Mouse (Mus musculus) CH12.LX (cell line): ENCODE data around the gene Tnfsf13b. TPM values are rescaled to one million over a fixed set of nuclear protein-coding genes. Genes with fewer than 3 reads are reported as not detected.

Experiments used
- DNase-seq: peaks from one replicate; pipeline ENCODE4 v3.0.0-alpha.2; 2013; ENCODE audit errors: extremely low read depth
- H3K27ac ChIP-seq: 2 replicates; pipeline ENCODE4 v1.5.1; 2012; ENCODE audit warnings: low read depth, mild to moderate bottlenecking, control low read depth, moderate library complexity; ENCODE audit not compliant: insufficient read depth
- H3K27me3 ChIP-seq: replicated peaks from 2 replicates; pipeline ENCODE3; 2012; ENCODE audit warnings: inconsistent platforms
- H3K36me3 ChIP-seq, 2 experiments: replicated peaks in 1 of 2; 2 replicates each; pipeline versions ENCODE3 to v1.6.1; 2012; ENCODE audit warnings: inconsistent platforms in 1 of 2, low read length in 1 of 2, mild to moderate bottlenecking in 1 of 2, mixed read lengths in 1 of 2, moderate library complexity in 1 of 2; ENCODE audit not compliant: control insufficient read depth in 1 of 2, insufficient read depth in 1 of 2
- H3K4me1 ChIP-seq, 2 experiments: 2 replicates each; pipeline ENCODE4 v1.6.1; 2012; ENCODE audit warnings: inconsistent platforms in 1 of 2, moderate library complexity in 1 of 2; ENCODE audit not compliant: insufficient read depth in 2 of 2, control insufficient read depth in 1 of 2
- H3K4me2 ChIP-seq: 2 replicates; pipeline ENCODE4 v1.6.1; 2012; ENCODE audit warnings: low read depth, mild to moderate bottlenecking, control low read depth; ENCODE audit not compliant: poor library complexity, insufficient read depth, severe bottlenecking
- H3K4me3 ChIP-seq, 3 experiments: fragments of 150-350 bp in 1 of 3; sonication (generic) in 1 of 3; replicated peaks in 1 of 3; 2 replicates each; pipeline versions ENCODE3 to v1.5.1; 2011 to 2012; ENCODE audit warnings: low read depth in 2 of 3, low read length in 2 of 3, mild to moderate bottlenecking in 2 of 3, moderate library complexity in 2 of 3, control low read depth in 1 of 3, improper control_type of control experiment in 1 of 3, inconsistent platforms in 1 of 3, mixed read lengths in 1 of 3; ENCODE audit not compliant: poor library complexity in 1 of 3
- H3K79me2 ChIP-seq: replicated peaks from 2 replicates; pipeline ENCODE4 v1.6.1; 2012; ENCODE audit warnings: mild to moderate bottlenecking, moderate library complexity; ENCODE audit not compliant: control insufficient read depth, poor library complexity, insufficient read depth, severe bottlenecking; ENCODE audit errors: extremely low read depth
- H3K9ac ChIP-seq: 2 replicates; pipeline ENCODE4 v1.6.1; 2012; ENCODE audit warnings: low read depth, mild to moderate bottlenecking, control low read depth, moderate library complexity; ENCODE audit not compliant: insufficient read depth
- H3K9me3 ChIP-seq: replicated peaks from 2 replicates; pipeline ENCODE3; 2012; ENCODE audit warnings: low read length, inconsistent platforms, mixed read lengths
- BHLHE40 ChIP-seq: IDR thresholded peaks from 2 replicates; pipeline ENCODE4 v1.6.1; 2011; ENCODE audit warnings: mild to moderate bottlenecking, low read depth, low read length, improper control_type of control experiment
- CHD2 ChIP-seq: IDR thresholded peaks from 2 replicates; pipeline ENCODE4 v1.6.1; 2011; ENCODE audit warnings: low read length, improper control_type of control experiment
- CTCF ChIP-seq, 2 experiments: IDR thresholded peaks in 1 of 2; conservative IDR thresholded peaks in 1 of 2; 2 replicates each; pipeline ENCODE4 v1.5.1; 2011 to 2012; ENCODE audit warnings: low read depth in 2 of 2, low read length in 2 of 2, improper control_type of control experiment in 1 of 2, inconsistent platforms in 1 of 2, mild to moderate bottlenecking in 1 of 2, moderate library complexity in 1 of 2
- E2F4 ChIP-seq: IDR thresholded peaks from 2 replicates; pipeline ENCODE4 v1.6.1; 2011; ENCODE audit warnings: low read depth, low read length, improper control_type of control experiment; ENCODE audit not compliant: insufficient replicate concordance
- ELF1 ChIP-seq: IDR thresholded peaks from 2 replicates; pipeline ENCODE4 v1.6.1; 2014; ENCODE audit warnings: low read depth, mild to moderate bottlenecking, inconsistent platforms, low read length, improper control_type of control experiment
- IRF4 ChIP-seq: IDR thresholded peaks from 2 replicates; pipeline ENCODE4 v1.6.1; 2014; ENCODE audit warnings: low read depth, mild to moderate bottlenecking, inconsistent platforms, low read length, improper control_type of control experiment
- MAFK ChIP-seq: IDR thresholded peaks from 2 replicates; pipeline ENCODE4 v1.6.1; 2011; ENCODE audit warnings: low read length, improper control_type of control experiment; ENCODE audit not compliant: insufficient replicate concordance
- MAX ChIP-seq: IDR thresholded peaks from 2 replicates; pipeline ENCODE4 v1.6.1; 2011; ENCODE audit warnings: low read length, improper control_type of control experiment
- MXI1 ChIP-seq: IDR thresholded peaks from 2 replicates; pipeline ENCODE4 v1.6.1; 2011; ENCODE audit warnings: mild to moderate bottlenecking, low read depth, low read length, improper control_type of control experiment
- MYC ChIP-seq: IDR thresholded peaks from 2 replicates; pipeline ENCODE4 v1.6.1; 2011; ENCODE audit warnings: low read depth, mild to moderate bottlenecking, improper control_type of control experiment, low read length
- NELFE ChIP-seq: IDR thresholded peaks from 2 replicates; pipeline ENCODE4 v1.6.1; 2011; ENCODE audit warnings: low read depth, low read length, improper control_type of control experiment
- PAX5 ChIP-seq: IDR thresholded peaks from 2 replicates; pipeline ENCODE4 v1.6.1; 2012; ENCODE audit warnings: low read length, inconsistent platforms, mixed read lengths
- POLR2A ChIP-seq: IDR thresholded peaks from 2 replicates; pipeline ENCODE4 v1.6.1; 2011; ENCODE audit warnings: low read depth, mild to moderate bottlenecking, improper control_type of control experiment, low read length
- RAD21 ChIP-seq: IDR thresholded peaks from 2 replicates; pipeline ENCODE4 v1.6.1; 2011; ENCODE audit warnings: low read depth, mild to moderate bottlenecking, low read length, improper control_type of control experiment, moderate library complexity
- SIN3A ChIP-seq: IDR thresholded peaks from 2 replicates; pipeline ENCODE4 v1.6.1; 2012; ENCODE audit warnings: low read length, improper control_type of control experiment, inconsistent platforms
- SMC3 ChIP-seq: IDR thresholded peaks from 2 replicates; pipeline ENCODE4 v1.6.1; 2011; ENCODE audit warnings: low read depth, low read length, improper control_type of control experiment
- TBP ChIP-seq: conservative IDR thresholded peaks from 2 replicates; pipeline ENCODE4 v1.6.1; 2011; ENCODE audit warnings: low read depth, low read length, improper control_type of control experiment
- UBTF ChIP-seq: IDR thresholded peaks from 2 replicates; pipeline ENCODE4 v1.6.1; 2012; ENCODE audit warnings: low read depth, mild to moderate bottlenecking, inconsistent platforms, low read length, improper control_type of control experiment, moderate library complexity
- USF1 ChIP-seq: IDR thresholded peaks from 2 replicates; pipeline ENCODE4 v1.6.1; 2014; ENCODE audit warnings: low read depth, mild to moderate bottlenecking, inconsistent platforms, low read length, improper control_type of control experiment
- USF2 ChIP-seq: conservative IDR thresholded peaks from 2 replicates; pipeline ENCODE4 v1.6.1; 2011; ENCODE audit warnings: low read depth, low read length, improper control_type of control experiment
- ZC3H11A ChIP-seq: IDR thresholded peaks from 2 replicates; pipeline ENCODE4 v1.6.1; 2012; ENCODE audit warnings: low read depth, mild to moderate bottlenecking, inconsistent platforms, low read length, improper control_type of control experiment
- ZKSCAN1 ChIP-seq: IDR thresholded peaks from 2 replicates; pipeline ENCODE4 v1.6.1; 2012; ENCODE audit warnings: low read depth, inconsistent platforms, low read length, improper control_type of control experiment, borderline replicate concordance
- ZMIZ1 ChIP-seq: IDR thresholded peaks from 2 replicates; pipeline ENCODE4 v1.6.1; 2012; ENCODE audit warnings: low read depth, mild to moderate bottlenecking, inconsistent platforms, low read length, improper control_type of control experiment
- ZNF384 ChIP-seq: IDR thresholded peaks from 2 replicates; pipeline ENCODE4 v1.6.1; 2012; ENCODE audit warnings: low read depth, low read length, improper control_type of control experiment, inconsistent platforms
- dilution Hi-C: fragments of 300-500 bp; cut with MboI; formaldehyde crosslinking; loops from 2 replicates; pipeline ENCODE4 v1.14.3; 2020; ENCODE audit warnings: low sequenced_read_pairs; ENCODE audit not compliant: extremely low pct_unique_long_range_greater_than_20kb, extremely low pct_ligation_motif_present
- in situ Hi-C: fragments of 300-500 bp; cut with MboI; formaldehyde crosslinking; loops from 3 replicates; pipeline ENCODE4 v1.14.3; 2019; ENCODE audit warnings: low sequenced_read_pairs, low pct_ligation_motif_present, low pct_unique_long_range_greater_than_20kb, mixed read lengths
- polyA plus RNA-seq: library from polyadenylated mRNA; unstranded; fragments of >175 nt; gene quantifications from 2 replicates; pipeline ENCODE4 v1.2.1, GENCODE M21; 2012; ENCODE audit warnings: low read depth; ENCODE audit not compliant: insufficient read length
- total RNA-seq, 2 experiments: library from RNA; depleted of rRNA; stranded (reverse); fragments of 300-350 nt in 1 of 2; fragments of >200 nt in 1 of 2; gene quantifications; 2 replicates each; pipeline ENCODE4 v1.2.3; 2012 to 2014

The Tnfsf13b gene
- total and polyA plus RNA-seq, 3 experiments: 0.04 to 2.5 (median 0.85) TPM

GRCm38 (mm10) chr8:10040866-10041265 lies 34.6 kb downstream of the Tnfsf13b start:
- no peak overlapping the region for H3K27ac ChIP-seq
- in situ Hi-C loops: loop anchor here (25.0 kb wide), 1 partner anchor 371 kb away; no protein-coding TSS in a partner anchor
- DNase-seq: no peak
- no peaks in the 10 kb centered on the region for H3K27me3 ChIP-seq
- no peaks in the 10 kb centered on the region for H3K79me2 ChIP-seq
- TF ChIP-seq RAD21: no peak
- no peak for TF ChIP-seq POLR2A
- TF ChIP-seq TBP: no peak
- TF ChIP-seq CHD2: no peak
- no peak for TF ChIP-seq IRF4
- no peak for TF ChIP-seq SMC3
- no peak for TF ChIP-seq USF1
- no peak for TF ChIP-seq UBTF
- no peak for TF ChIP-seq ZKSCAN1
- TF ChIP-seq USF2: no peak
- TF ChIP-seq NELFE: no peak
- TF ChIP-seq ZMIZ1: no peak
- no peak for TF ChIP-seq ZNF384
- no peak for TF ChIP-seq SIN3A
- no peak for TF ChIP-seq BHLHE40
- TF ChIP-seq CTCF (conservative IDR thresholded peaks at IDR 0.05 in 1 of 2, IDR thresholded peaks at IDR 0.05 in 1 of 2; ENCODE audit: low read depth in 2 of 2, low read length in 2 of 2): no peak
- TF ChIP-seq MAFK: no peak
- no peak for TF ChIP-seq MAX
- no peak for TF ChIP-seq ZC3H11A
- TF ChIP-seq MXI1: no peak
- H3K4me3 ChIP-seq: no peak overlapping the region
- H3K4me2 ChIP-seq: no peak overlapping the region
- H3K9ac ChIP-seq: no peak overlapping the region
- no peaks in the 10 kb centered on the region for H3K9me3 ChIP-seq
- dilution Hi-C loops: no loop called here
- no peaks in the 10 kb centered on the region for H3K36me3 ChIP-seq
- H3K4me1 ChIP-seq: no peaks in the 10 kb centered on the region

GRCm38 (mm10) chr8:10043842-10044510 lies 37.7 kb downstream of the Tnfsf13b start:
- DNase-seq: peak; percentile 45
- in situ Hi-C loops (loop anchor here (25.0 kb wide), 1 partner anchor 368 kb away; no protein-coding TSS in a partner anchor), dilution Hi-C loops (no loop called here)
- no peaks in the 10 kb centered on the region for H3K9me3 ChIP-seq
- no peaks in the 10 kb centered on the region for H3K4me1 ChIP-seq
- no peaks in the 10 kb centered on the region for H3K36me3 ChIP-seq
- no peaks in the 10 kb centered on the region for H3K79me2 ChIP-seq
- no peaks in the 10 kb centered on the region for H3K27me3 ChIP-seq
- no peak overlapping the region for H3K4me2 ChIP-seq
- H3K9ac ChIP-seq: no peak overlapping the region
- no peak overlapping the region for H3K4me3 ChIP-seq
- H3K27ac ChIP-seq: no peak overlapping the region
- no peak for TF ChIP-seq PAX5
- peak; percentile 50 to 76; a peak in 3 of 4 replicates for TF ChIP-seq CTCF (conservative IDR thresholded peaks at IDR 0.05 in 1 of 2, IDR thresholded peaks at IDR 0.05 in 1 of 2; ENCODE audit: low read depth in 2 of 2, low read length in 2 of 2)
- TF ChIP-seq E2F4: no peak
- no peak for TF ChIP-seq ELF1
- TF ChIP-seq MXI1: no peak
- peak; percentile 80 for TF ChIP-seq RAD21
- TF ChIP-seq MYC: peak; percentile 19; the same call in 1 of the 2 replicates
- peak; percentile 91 for TF ChIP-seq BHLHE40
- peak; percentile 63 for TF ChIP-seq SMC3
